Mouse (Mus musculus) stomach, postnatal 0 days (tissue): ENCODE data around the gene Cdt1.

Experiments
- CTCF ChIP-seq: IDR thresholded peaks from 2 replicates; pipeline ENCODE4 v1.5.1; 2016; ENCODE audit warnings: antibody characterized with exemption, low read depth, mild to moderate bottlenecking, moderate library complexity
- EP300 ChIP-seq: optimal IDR thresholded peaks from 2 replicates; pipeline ENCODE3; 2016; ENCODE audit warnings: antibody characterized with exemption

GRCm38 (mm10) chr8:122564363-122565352 lies 3.2 kb upstream of the Cdt1 start:
- TF ChIP-seq EP300, result no peak
- no peak for TF ChIP-seq CTCF
